Mouse (Mus musculus): ENCODE results near the gene Srsf7.

- TF ChIP-seq MAFK (IDR thresholded peaks at IDR 0.05; ENCODE audit: insufficient read depth, low read depth, low read length) (no peak), ZNF384 (IDR thresholded peaks at IDR 0.05; ENCODE audit: low read depth, low read length) (no peak), CHD2 (IDR thresholded peaks at IDR 0.05; ENCODE audit: low read depth, low read length) (no peak), HCFC1 (IDR thresholded peaks at IDR 0.05; ENCODE audit: borderline replicate concordance, insufficient read depth, low read length) (no peak), ZC3H11A (IDR thresholded peaks at IDR 0.05; ENCODE audit: borderline replicate concordance, low read depth, low read length) (no peak)
These were observed 40.8 kb downstream of the Srsf7 start for GRCm38 (mm10) chr17:80166346-80166745.
